Mouse (Mus musculus) stomach, postnatal 0 days (tissue): Measurements from ENCODE around the gene Ibsp.

Experiments used
- CTCF ChIP-seq: IDR thresholded peaks from 2 replicates; pipeline ENCODE4 v1.5.1; 2016; ENCODE audit warnings: antibody characterized with exemption, low read depth, mild to moderate bottlenecking, moderate library complexity
- EP300 ChIP-seq: optimal IDR thresholded peaks from 2 replicates; pipeline ENCODE3; 2016; ENCODE audit warnings: antibody characterized with exemption

GRCm38 (mm10) chr5:104314073-104314472 lies 15.1 kb downstream of the Ibsp start:
- TF ChIP-seq CTCF (no peak), EP300 (no peak)
